Mouse (Mus musculus): ENCODE measurements around the gene Hsd17b11.
"Not testable (repeated sequence)": the region's sequence is repeated elsewhere in the genome, so short reads cannot be mapped to it uniquely, and the experiment has no call there.

Hsd17b11 gene

GRCm38 (mm10) chr5:103980705-103981560 is 40.8 kb downstream of the Hsd17b11 start:
- DNase-seq (ENCODE audit: low spot score in 2 of 2): no peak

GRCm38 (mm10) chr5:103977907-103978570 is 43.7 kb downstream of the Hsd17b11 start:
- no peak for DNase-seq (ENCODE audit: low spot score in 2 of 2)

DNA sequence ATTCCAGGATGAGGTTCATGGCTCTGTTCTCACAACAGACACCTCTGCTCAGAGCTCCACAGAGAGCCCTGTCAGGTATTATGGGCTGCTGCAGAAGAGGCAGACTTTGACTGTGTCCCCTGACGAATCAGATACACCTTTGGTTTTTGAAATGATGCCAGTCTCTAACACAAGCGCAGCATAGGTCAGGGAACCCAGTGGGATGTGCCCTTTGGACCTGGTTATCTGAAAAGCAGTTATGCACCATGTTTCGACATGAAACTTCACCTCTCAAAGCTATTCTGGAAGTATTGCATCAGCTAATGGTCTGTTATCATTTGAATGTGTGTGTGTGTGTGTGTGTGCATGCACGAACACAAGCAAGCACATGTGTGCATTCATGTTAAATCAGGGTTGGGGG is 44.4 kb downstream of the Hsd17b11 start, which contains the start of gene Hsd17b13:
TSS of gene Hsd17b13 (minus strand) at position 114 of the 400 bp plus-strand sequence.
- DNase-seq (ENCODE audit: low spot score in 2 of 2): no peak

GRCm38 (mm10) chr5:103975736-103976135 is 46.0 kb downstream of the Hsd17b11 start:
- no peak for DNase-seq (ENCODE audit: low spot score in 2 of 2)

- DNase-seq (ENCODE audit: low spot score in 2 of 2): no peak
Observed at GRCm38 (mm10) chr5:103972801-103973200, 48.9 kb downstream of the Hsd17b11 start.

DNA sequence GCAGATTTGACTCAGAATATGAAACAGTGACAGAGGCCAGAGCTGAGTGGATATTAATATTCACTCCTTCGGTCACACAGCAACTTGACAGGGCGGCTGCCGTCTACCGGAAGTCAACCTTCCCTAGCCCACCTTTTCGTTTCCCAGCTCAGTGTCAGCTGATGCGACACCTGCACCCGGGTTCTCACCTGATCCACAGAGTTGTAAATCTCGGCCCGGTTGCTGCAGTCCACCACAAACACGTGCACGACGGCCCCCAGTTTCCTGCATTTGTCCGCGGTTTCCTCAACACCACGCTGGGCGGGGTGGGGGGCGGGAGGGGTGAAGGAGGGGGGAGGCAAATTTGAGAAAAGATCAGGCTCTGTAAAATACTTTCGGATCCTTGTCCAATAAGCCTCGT is 49.3 kb downstream of the Hsd17b11 start:
- DNase-seq (ENCODE audit: low spot score in 2 of 2): no peak

DNA sequence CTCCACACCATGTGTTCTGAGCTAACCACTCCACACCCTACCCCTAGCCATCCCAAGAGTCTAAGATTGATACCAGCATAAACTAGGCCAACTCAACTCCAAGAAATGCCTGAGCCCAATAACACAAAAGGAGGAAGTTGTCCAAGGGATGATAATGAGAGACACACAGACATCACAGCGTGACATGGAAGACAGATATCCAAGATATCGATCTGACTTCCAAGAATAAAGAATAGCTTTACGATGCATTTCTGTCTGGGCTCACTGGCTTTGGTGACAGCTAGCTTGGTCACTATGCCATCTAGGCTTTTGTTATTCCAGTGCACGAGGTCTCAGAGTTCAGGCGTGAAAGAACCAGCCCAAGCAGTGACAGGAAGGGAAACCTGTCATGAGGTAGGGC is 50.7 kb downstream of the Hsd17b11 start:
- DNase-seq (ENCODE audit: low spot score in 2 of 2): no peak

DNA sequence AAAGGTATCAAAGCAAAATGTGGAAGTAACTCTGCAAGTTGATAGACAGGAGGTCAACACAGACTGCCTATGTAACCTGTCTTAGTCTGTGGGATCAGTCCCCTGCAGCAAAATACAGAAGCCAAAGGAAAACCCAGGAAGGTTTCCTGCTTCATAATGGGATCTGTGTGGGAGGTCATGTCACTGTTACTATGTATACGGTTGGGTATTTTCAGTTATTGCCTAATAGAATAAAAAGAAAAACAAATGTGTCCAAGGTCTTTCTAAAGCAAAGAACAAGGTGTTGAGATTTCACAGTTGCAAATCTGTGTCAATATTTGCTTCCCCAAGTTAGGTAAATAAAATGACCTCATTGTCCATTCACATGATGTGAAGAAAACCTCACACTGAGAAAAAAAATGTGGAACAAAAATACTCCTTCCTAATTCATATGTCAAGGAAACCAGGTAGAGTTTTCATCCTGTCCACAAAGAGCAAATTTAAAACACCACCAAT is 58.7 kb downstream of the Hsd17b11 start:
- DNase-seq (ENCODE audit: low spot score in 2 of 2): no peak

DNA sequence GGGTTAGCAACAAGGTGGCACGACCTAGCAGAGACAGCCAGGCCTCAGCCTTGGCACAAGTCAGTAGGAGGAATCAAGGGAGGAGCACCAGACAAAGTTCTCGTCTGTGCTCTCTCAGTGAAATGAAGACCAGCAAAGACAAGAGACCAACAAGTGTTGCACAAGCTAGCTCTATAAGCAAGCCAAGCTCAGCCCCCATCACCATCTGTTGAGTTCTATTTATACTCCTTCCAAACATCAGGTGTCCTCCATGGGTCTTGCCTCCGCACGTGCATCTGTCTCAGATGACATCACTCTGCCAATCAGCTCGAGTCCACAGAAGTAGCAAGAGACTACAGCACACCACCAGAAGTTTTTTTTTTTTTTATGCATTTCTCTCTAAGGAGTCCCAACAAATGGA is 67.1 kb downstream of the Hsd17b11 start:
- peak in 1 of 2 experiments; percentile 38 for DNase-seq (ENCODE audit: low spot score in 2 of 2)

DNA sequence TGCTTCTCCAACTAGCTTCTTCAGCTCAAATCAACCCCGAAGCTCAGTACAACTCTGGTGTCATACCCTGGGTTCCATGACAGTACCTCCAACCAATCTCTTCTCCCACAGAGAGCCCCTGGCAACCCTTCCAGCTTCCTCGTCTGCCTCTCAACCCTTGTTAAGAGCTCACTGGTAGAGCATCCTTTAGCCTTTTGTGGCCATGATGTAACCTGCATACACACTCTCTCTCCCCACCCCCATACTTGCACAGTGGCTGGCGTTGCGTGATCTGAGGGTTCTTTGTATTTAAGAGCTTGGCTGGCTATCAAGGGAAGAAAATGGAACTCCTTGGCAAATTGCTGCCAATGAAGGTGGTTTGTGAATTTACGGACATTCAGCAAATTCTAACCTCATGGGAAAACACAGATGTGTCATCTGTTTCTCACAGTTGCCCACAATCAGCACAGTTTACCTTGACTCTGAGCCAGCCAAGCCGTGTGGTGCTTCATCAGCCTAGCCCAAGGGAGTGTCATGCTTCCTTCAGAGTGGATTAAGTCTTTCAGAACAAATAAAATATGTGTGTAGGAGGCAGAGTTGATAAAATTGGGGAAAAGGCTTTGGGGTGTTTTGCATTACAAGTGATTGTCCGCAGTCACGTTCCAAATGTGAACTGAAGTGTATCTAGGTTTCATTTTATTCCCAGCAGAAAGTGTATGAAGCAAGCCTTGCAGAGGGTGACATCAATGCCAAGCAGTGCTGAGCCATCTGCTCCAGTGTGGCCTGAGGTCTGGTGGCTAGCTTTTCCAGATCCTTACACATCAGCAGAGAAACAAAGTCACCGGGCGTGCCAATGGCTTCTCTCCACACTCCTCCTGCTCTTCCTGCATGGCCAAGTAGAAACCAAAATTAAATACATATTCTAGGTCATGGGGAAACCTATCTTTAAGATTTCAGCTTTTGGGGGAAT is 68.3 kb downstream of the Hsd17b11 start:
- peak in 1 of 2 experiments; percentile 40 for DNase-seq (ENCODE audit: low spot score in 2 of 2)

GRCm38 (mm10) chr5:103950138-103950537 is 71.6 kb downstream of the Hsd17b11 start:
- not testable (repeated sequence) for DNase-seq (ENCODE audit: low spot score in 2 of 2)

- DNase-seq (ENCODE audit: low spot score in 2 of 2): no peak
Observed at GRCm38 (mm10) chr5:103943183-103943582, 78.5 kb downstream of the Hsd17b11 start.

DNA sequence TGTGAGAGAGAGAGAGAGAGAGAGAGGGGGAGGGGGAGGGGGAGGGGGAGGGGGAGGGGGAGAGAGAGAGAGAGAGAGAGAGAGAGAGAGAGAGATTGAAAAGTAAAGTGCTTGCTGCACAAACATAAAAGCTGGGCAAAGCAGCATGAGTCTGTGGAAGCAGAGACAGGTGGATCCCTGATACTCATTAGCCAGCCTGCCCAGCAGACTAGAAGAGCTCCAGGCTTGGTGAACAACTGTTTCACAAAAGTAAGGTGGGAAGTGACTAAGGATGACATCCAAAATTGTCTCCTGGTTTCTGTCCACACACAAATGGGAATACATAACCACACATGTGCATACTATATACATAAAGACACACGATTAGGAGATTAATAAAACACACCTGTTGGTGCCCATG is 81.9 kb downstream of the Hsd17b11 start:
- DNase-seq (ENCODE audit: low spot score in 2 of 2): no peak

All from left cerebral cortex, adult 9 months (tissue).